ENCODE assay signal across 14 mouse cellular contexts in genomic region chr7:145129971-145130370, GRCm38 (mm10).
DNase-seq lines count a peak whose midpoint lies in the region; ATAC-seq and TF ChIP-seq lines count a peak whose summit lies in the region.
"Had no signal": no experiment of that assay in that cellular context is flagged by ENCODE, and none has a peak within 500 bp of the region (broad histone marks: within the 10 kb centered on the region; RNA-seq: fewer than 3 reads in every experiment).

No protein-coding gene starts in this region.

- no peak for TF ChIP-seq CTCF in intestine, postnatal 0 days (IDR thresholded peaks at IDR 0.05; ENCODE audit: low read depth)
- no peak for TF ChIP-seq CTCF in brain, embryonic 14.5 days (IDR thresholded peaks at IDR 0.05; ENCODE audit: borderline replicate concordance, extremely low read depth, insufficient read depth, insufficient read length)
- peak; percentile 23; the same call in 1 of the 2 replicates for TF ChIP-seq CTCF in kidney, postnatal 0 days (IDR thresholded peaks at IDR 0.05; ENCODE audit: low read depth)
- no peak for TF ChIP-seq CTCF in gastrocnemius, adult 2 months (IDR thresholded peaks at IDR 0.05)

- DNase-seq in brain, embryonic 14.5 days (ENCODE audit: low read depth) = peak; percentile 28
- DNase-seq in kidney, postnatal 0 days (ENCODE audit: low spot score) = peak; percentile 40
- DNase-seq in lung, postnatal 25 days (ENCODE audit: low spot score) = peak; percentile 32
- DNase-seq in gastrocnemius, adult 2 months = no peak
- DNase-seq in frontal cortex, postnatal 14 days (ENCODE audit: low spot score in 2 of 2) = no peak
- DNase-seq: cerebellum, adult 18-20 months; embryo, embryonic 11 days; gastrocnemius, postnatal 10 days; liver, embryonic 13.5 days; thymus, postnatal 4 days had no signal

- H3K4me3 ChIP-seq in intestine, embryonic 15.5 days (replicated peaks) = no peak overlapping the region
- H3K4me3 ChIP-seq in intestine, postnatal 0 days (ENCODE audit: low read depth, low read length) = no peak overlapping the region
- no peak overlapping the region for H3K4me3 ChIP-seq in kidney, postnatal 0 days (replicated peaks; ENCODE audit: low read depth, low read length)
- no peak overlapping the region for H3K4me3 ChIP-seq in gastrocnemius, adult 2 months
- H3K4me3 ChIP-seq: liver, embryonic 13.5 days; midbrain, embryonic 12.5 days; neural tube, embryonic 13.5 days had no signal

- H3K36me3 ChIP-seq in intestine, embryonic 15.5 days = no peaks in the 10 kb centered on the region
- no peaks in the 10 kb centered on the region for H3K36me3 ChIP-seq in intestine, postnatal 0 days (ENCODE audit: control insufficient read depth, insufficient read depth)
- H3K36me3 ChIP-seq in kidney, postnatal 0 days (ENCODE audit: insufficient read depth, low read length) = no peaks in the 10 kb centered on the region
- H3K36me3 ChIP-seq: liver, embryonic 13.5 days; midbrain, embryonic 12.5 days; neural tube, embryonic 13.5 days had no signal

- ATAC-seq in intestine, embryonic 15.5 days = peak; percentile 34; the same call in 1 of the 2 replicates
- no peak for ATAC-seq in intestine, postnatal 0 days
- ATAC-seq in kidney, postnatal 0 days (replicated peaks; ENCODE audit: low FRiP score, low read depth) = no peak

- no peak overlapping the region for H3K9ac ChIP-seq in intestine, embryonic 15.5 days
- no peak overlapping the region for H3K9ac ChIP-seq in intestine, postnatal 0 days (ENCODE audit: low read depth, low read length)
- H3K9ac ChIP-seq in kidney, postnatal 0 days (ENCODE audit: low read depth, low read length) = no peak overlapping the region
- H3K9ac ChIP-seq: liver, embryonic 13.5 days; midbrain, embryonic 12.5 days; neural tube, embryonic 13.5 days had no signal

- intact Hi-C loops in gastrocnemius, adult 2 months (cut with DNase I) = no loop called here

- H3K9me3 ChIP-seq in intestine, embryonic 15.5 days = no peaks in the 10 kb centered on the region
- no peaks in the 10 kb centered on the region for H3K9me3 ChIP-seq in intestine, postnatal 0 days (ENCODE audit: control insufficient read depth)
- H3K9me3 ChIP-seq in kidney, postnatal 0 days (replicated peaks; ENCODE audit: low read length) = no peaks in the 10 kb centered on the region
- H3K9me3 ChIP-seq: liver, embryonic 13.5 days; midbrain, embryonic 12.5 days; neural tube, embryonic 13.5 days had no signal

- no peak overlapping the region for H3K27ac ChIP-seq in intestine, embryonic 15.5 days
- H3K27ac ChIP-seq in intestine, postnatal 0 days (ENCODE audit: low read depth, low read length) = no peak overlapping the region
- no peak overlapping the region for H3K27ac ChIP-seq in kidney, postnatal 0 days
- H3K27ac ChIP-seq in gastrocnemius, adult 2 months = no peak overlapping the region
- H3K27ac ChIP-seq: liver, embryonic 13.5 days; midbrain, embryonic 12.5 days; neural tube, embryonic 13.5 days had no signal

- 0 out of 2 replicates have a peak, but pooled peaks cover 5% of the 10 kb centered on the region for H3K4me1 ChIP-seq in intestine, embryonic 15.5 days (replicated peaks)
- 0 out of 2 replicates have a peak, but pooled peaks cover 3% of the 10 kb centered on the region for H3K4me1 ChIP-seq in intestine, postnatal 0 days (replicated peaks; ENCODE audit: control insufficient read depth, insufficient read depth, low read length)
- H3K4me1 ChIP-seq in kidney, postnatal 0 days (replicated peaks; ENCODE audit: insufficient read depth, low read length) = peaks cover 22% of the 10 kb centered on the region

- WGBS in intestine, embryonic 15.5 days = 19% methylated on average over 4 of the region's 4 CpGs
- WGBS in intestine, postnatal 0 days = 15% methylated on average over 4 of the region's 4 CpGs
- 13% methylated on average over 4 of the region's 4 CpGs for WGBS in kidney, postnatal 0 days

- no peaks in the 10 kb centered on the region for H3K27me3 ChIP-seq in intestine, embryonic 15.5 days (replicated peaks)
- H3K27me3 ChIP-seq in intestine, postnatal 0 days (replicated peaks; ENCODE audit: control insufficient read depth, insufficient read depth, low read length) = no peaks in the 10 kb centered on the region
- H3K27me3 ChIP-seq in kidney, postnatal 0 days (ENCODE audit: insufficient read depth, low read length) = no peaks in the 10 kb centered on the region
- H3K27me3 ChIP-seq: liver, embryonic 13.5 days; midbrain, embryonic 12.5 days had no signal

- H3K4me2 ChIP-seq in intestine, embryonic 15.5 days (replicated peaks) = no peak overlapping the region
- no peak overlapping the region for H3K4me2 ChIP-seq in intestine, postnatal 0 days (replicated peaks; ENCODE audit: low read depth)
- H3K4me2 ChIP-seq in kidney, postnatal 0 days (ENCODE audit: low read length) = no peak overlapping the region
- H3K4me2 ChIP-seq: liver, embryonic 13.5 days; midbrain, embryonic 12.5 days; neural tube, embryonic 13.5 days had no signal

- TF ChIP-seq POLR2A in brain, embryonic 14.5 days (IDR thresholded peaks at IDR 0.05; ENCODE audit: borderline replicate concordance, extremely low read depth, insufficient read depth, insufficient read length, poor library complexity, severe bottlenecking) = no peak

Comparison
In these comparisons a context has a peak if more than half of its experiments do, and no peak if none do; other contexts are left out.
1. DNase-seq: peak in brain, embryonic 14.5 days (single experiment), kidney, postnatal 0 days (single experiment) and lung, postnatal 25 days (single experiment); none in gastrocnemius, adult 2 months (single experiment) and frontal cortex, postnatal 14 days (0 of 2).